Mouse (Mus musculus) bone marrow macrophage, adult 2 months (primary cell): ENCODE data around the gene Rc3h1.

ENCODE experiments used
- CTCF ChIP-seq: IDR thresholded peaks from 2 replicates; pipeline ENCODE4 v1.5.1; 2012; ENCODE audit warnings: low read depth, mild to moderate bottlenecking, low read length, moderate library complexity
- POLR2A ChIP-seq: IDR thresholded peaks from 2 replicates; pipeline ENCODE4 v1.6.1; 2012; ENCODE audit warnings: mild to moderate bottlenecking, low read depth, low read length, borderline replicate concordance

- TF ChIP-seq CTCF, result no peak
- no peak for TF ChIP-seq POLR2A
Measured at GRCm38 (mm10) chr1:160980021-160980420, 73.8 kb downstream of the Rc3h1 start.
